Mouse (Mus musculus) hindbrain, embryonic 15.5 days (tissue): ENCODE results near the gene Slc35b1. TPM values are rescaled to one million over a fixed set of nuclear protein-coding genes. Genes with fewer than 3 reads are reported as not detected.

Experiments
- ATAC-seq: fragments of 200-750 bp; cut with Nextera tagmentation; 2 replicates; pipeline ENCODE4 v1.8.0; 2017; ENCODE audit warnings: low read depth, moderate number of reproducible peaks, moderate TSS enrichment; ENCODE audit not compliant: low FRiP score
- H3K27ac ChIP-seq: fragments of 300-500 bp; sonication (generic); replicated peaks from 2 replicates; pipeline ENCODE4 v1.5.1; 2015; ENCODE audit warnings: mild to moderate bottlenecking, inconsistent platforms
- H3K27me3 ChIP-seq: fragments of 300-500 bp; sonication (generic); 2 replicates; pipeline ENCODE4 v1.6.1; 2015; ENCODE audit warnings: control low read depth, inconsistent platforms
- H3K36me3 ChIP-seq: fragments of 300-500 bp; sonication (generic); 2 replicates; pipeline ENCODE4 v1.6.1; 2015; ENCODE audit warnings: control low read depth, inconsistent platforms
- H3K4me1 ChIP-seq: fragments of 300-500 bp; sonication (generic); replicated peaks from 2 replicates; pipeline ENCODE4 v1.6.1; 2015; ENCODE audit warnings: control low read depth, inconsistent platforms
- H3K4me2 ChIP-seq: fragments of 300-500 bp; sonication (generic); 2 replicates; pipeline ENCODE4 v1.6.1; 2015; ENCODE audit warnings: moderate library complexity, mild to moderate bottlenecking, inconsistent platforms
- H3K4me3 ChIP-seq: fragments of 300-500 bp; sonication (generic); 2 replicates; pipeline ENCODE4 v1.5.1; 2015; ENCODE audit warnings: mild to moderate bottlenecking, inconsistent platforms
- H3K9ac ChIP-seq: fragments of 300-500 bp; sonication (generic); 2 replicates; pipeline ENCODE4 v1.6.1; 2015; ENCODE audit warnings: inconsistent platforms
- H3K9me3 ChIP-seq: fragments of 300-500 bp; sonication (generic); 2 replicates; pipeline ENCODE4 v1.6.1; 2016; ENCODE audit warnings: control low read depth, inconsistent platforms
- WGBS: fragments of 180-500 bp; shearing (Covaris S2); methylation state at CpG from one replicate; pipeline ENCODE4 v1.1.7; 2015; 5-methylcytosine and 5-hydroxymethylcytosine counted together
- polyA plus RNA-seq: library from polyadenylated mRNA; unstranded; fragments of >200 nt; fragmentation: Nextera tagmentation; extraction: Ambion mirVana; gene quantifications from 2 replicates; pipeline ENCODE4 v1.2.1, GENCODE M21; 2015

The Slc35b1 gene
- polyA plus RNA-seq, 1 experiment from 2014 or later, result 140 TPM

GRCm38 (mm10) chr11:95414536-95415161 is 30.2 kb downstream of the Slc35b1 start:
- peak overlapping the region; percentile 60 for H3K4me3 ChIP-seq
- no peaks in the 10 kb centered on the region for H3K9me3 ChIP-seq
- WGBS, result 0% methylated on average over 28 of the region's 28 CpGs
- H3K27me3 ChIP-seq, result no peaks in the 10 kb centered on the region
- peak overlapping the region; percentile 73 for H3K9ac ChIP-seq
- H3K4me2 ChIP-seq, result peak overlapping the region; percentile 88
- peak overlapping the region; percentile 98 for H3K27ac ChIP-seq
- no peaks in the 10 kb centered on the region for H3K36me3 ChIP-seq
- peaks cover 25% of the 10 kb centered on the region for H3K4me1 ChIP-seq
- ATAC-seq, result peak; percentile 89

- H3K9ac ChIP-seq, result no peak overlapping the region
Measured at GRCm38 (mm10) chr11:95415931-95416330, 31.4 kb downstream of the Slc35b1 start.

GRCm38 (mm10) chr11:95417341-95417740 is 32.8 kb downstream of the Slc35b1 start:
- peaks cover 28% of the 10 kb centered on the region for H3K4me1 ChIP-seq
- no peak overlapping the region for H3K9ac ChIP-seq
- no peak for ATAC-seq
- WGBS, result 88% methylated on average over 5 of the region's 5 CpGs
- H3K27me3 ChIP-seq, result no peaks in the 10 kb centered on the region
- no peak overlapping the region for H3K4me2 ChIP-seq
- no peaks in the 10 kb centered on the region for H3K36me3 ChIP-seq
- H3K9me3 ChIP-seq, result no peaks in the 10 kb centered on the region
- no peak overlapping the region for H3K4me3 ChIP-seq
- no peak overlapping the region for H3K27ac ChIP-seq

More at GRCm38 (mm10) chr11:95415931-95416330, 31.4 kb downstream of the Slc35b1 start:
- Histone ChIP-seq H3K4me2 (peak overlapping the region; percentile 88), H3K9me3 (no peaks in the 10 kb centered on the region), H3K4me3 (0 out of 2 replicates have a peak overlapping the region, but pooled peaks have one; percentile 60), H3K36me3 (no peaks in the 10 kb centered on the region), H3K4me1 (peaks cover 25% of the 10 kb centered on the region), H3K27ac (no peak overlapping the region), H3K27me3 (no peaks in the 10 kb centered on the region)
- ATAC-seq, result no peak

GRCm38 (mm10) chr11:95420880-95421435 is 36.5 kb downstream of the Slc35b1 start:
- no peaks in the 10 kb centered on the region for H3K27me3 ChIP-seq
- H3K4me1 ChIP-seq, result peaks cover 16% of the 10 kb centered on the region
- H3K4me3 ChIP-seq, result no peak overlapping the region
- H3K9ac ChIP-seq, result no peak overlapping the region
- 80% methylated on average over 2 of the region's 2 CpGs for WGBS
- H3K36me3 ChIP-seq, result no peaks in the 10 kb centered on the region
- no peak for ATAC-seq
- H3K4me2 ChIP-seq, result no peak overlapping the region
- H3K9me3 ChIP-seq, result no peaks in the 10 kb centered on the region
- H3K27ac ChIP-seq, result no peak overlapping the region

GRCm38 (mm10) chr11:95423505-95423904 is 39.0 kb downstream of the Slc35b1 start:
- H3K4me1 ChIP-seq, result peaks cover 3% of the 10 kb centered on the region; the same call in 1 of the 2 replicates
- H3K9me3 ChIP-seq, result no peaks in the 10 kb centered on the region
- no peaks in the 10 kb centered on the region for H3K27me3 ChIP-seq
- ATAC-seq, result no peak
- no peak overlapping the region for H3K4me3 ChIP-seq
- H3K36me3 ChIP-seq, result no peaks in the 10 kb centered on the region
- WGBS, result 84% methylated on average over 3 of the region's 3 CpGs
- H3K9ac ChIP-seq, result no peak overlapping the region
- H3K4me2 ChIP-seq, result no peak overlapping the region
- H3K27ac ChIP-seq, result no peak overlapping the region

GRCm38 (mm10) chr11:95431344-95431743 is 46.9 kb downstream of the Slc35b1 start:
- H3K4me1 ChIP-seq, result no peaks in the 10 kb centered on the region
- no peak overlapping the region for H3K4me2 ChIP-seq
- no peaks in the 10 kb centered on the region for H3K27me3 ChIP-seq
- H3K4me3 ChIP-seq, result no peak overlapping the region
- no peak overlapping the region for H3K27ac ChIP-seq
- ATAC-seq, result no peak
- no peaks in the 10 kb centered on the region for H3K36me3 ChIP-seq
- H3K9me3 ChIP-seq, result no peaks in the 10 kb centered on the region
- no peak overlapping the region for H3K9ac ChIP-seq
- 83% methylated on average over 2 of the region's 2 CpGs for WGBS

- Histone ChIP-seq H3K4me1 (no peaks in the 10 kb centered on the region), H3K4me3 (no peak overlapping the region), H3K36me3 (no peaks in the 10 kb centered on the region), H3K4me2 (no peak overlapping the region), H3K9me3 (no peaks in the 10 kb centered on the region), H3K27me3 (no peaks in the 10 kb centered on the region), H3K9ac (no peak overlapping the region), H3K27ac (no peak overlapping the region)
- ATAC-seq, result no peak
- WGBS, result 92% methylated on average over 2 of the region's 2 CpGs
Measured at GRCm38 (mm10) chr11:95432194-95432593, 47.7 kb downstream of the Slc35b1 start.

Other genes with a start within 250 kb of the Slc35b1 start
- not detected in 2 replicates for gene Dlx4, start 238.4 kb upstream of the Slc35b1 start, polyA plus RNA-seq
- not detected in 2 replicates for gene Tac4, start 123.2 kb upstream of the Slc35b1 start, polyA plus RNA-seq
- 60.5 and 66.2 TPM in 2 replicates for gene Kat7, start 74.4 kb upstream of the Slc35b1 start, polyA plus RNA-seq
- gene Fam117a, start 47.7 kb upstream of the Slc35b1 start, polyA plus RNA-seq, result 3.1 and 3.6 TPM in 2 replicates
- 222 and 230 TPM in 2 replicates for gene Spop, start 29.4 kb downstream of the Slc35b1 start, polyA plus RNA-seq
- 3.3 and 3.9 TPM in 2 replicates for gene Nxph3, start 129.9 kb downstream of the Slc35b1 start, polyA plus RNA-seq
- gene Ngfr, start 203.0 kb downstream of the Slc35b1 start, polyA plus RNA-seq, result 42.8 and 44.9 TPM in 2 replicates